Mouse (Mus musculus): ENCODE measurements at regions not wholly inside any gene's neighbourhood (a gene's known extent, or its start where the extent isn't known, plus 50 kb on each side); places are given as distances from the start of the nearest gene placed in this dataset.

DNA sequence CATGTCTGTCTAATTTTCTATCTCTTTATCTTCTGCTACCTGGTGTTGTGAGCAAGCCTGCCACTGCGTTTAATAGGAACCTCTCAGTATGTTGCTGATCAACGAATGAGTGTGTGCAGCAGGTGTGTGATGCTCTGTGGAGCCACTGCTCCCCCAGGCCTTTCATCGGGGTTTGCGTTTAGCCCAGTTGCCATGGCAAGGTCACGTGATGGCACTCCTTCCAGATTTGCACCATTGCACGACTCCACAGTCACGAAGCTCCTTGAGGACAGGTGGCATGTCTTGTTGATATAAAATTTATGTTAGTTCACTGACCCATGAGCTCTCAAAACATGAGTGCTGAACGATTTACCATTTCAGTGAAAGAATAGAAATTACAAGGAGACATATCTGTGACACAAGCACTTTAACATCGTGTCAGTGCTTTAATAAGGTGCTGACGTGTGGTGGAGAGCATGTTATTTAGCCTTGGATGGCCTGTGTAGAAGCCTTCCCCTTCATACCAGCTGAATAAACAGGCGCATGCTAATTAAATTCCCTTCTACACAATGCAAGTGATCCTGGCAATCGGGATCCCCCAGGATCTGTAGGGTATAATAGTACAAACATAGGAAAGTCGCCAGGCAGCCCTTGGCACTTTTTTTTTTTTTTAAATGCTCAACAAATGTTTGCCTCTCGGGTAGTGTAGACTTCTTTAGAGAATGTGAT lies 181.7 kb upstream of the Arrdc4 start:
- no peak overlapping the region for H3K9ac ChIP-seq (replicated peaks)
- no peak for ATAC-seq (ENCODE audit: low FRiP score, low read depth)
- no peak overlapping the region for H3K27ac ChIP-seq (replicated peaks)
- H3K4me2 ChIP-seq (replicated peaks), result no peak overlapping the region
- H3K4me1 ChIP-seq, result no peaks in the 10 kb centered on the region
- WGBS, result 74% methylated on average over 14 of the region's 14 CpGs
- no peaks in the 10 kb centered on the region for H3K36me3 ChIP-seq
- H3K4me3 ChIP-seq, result no peak overlapping the region
- no peaks in the 10 kb centered on the region for H3K27me3 ChIP-seq
- H3K9me3 ChIP-seq, result no peaks in the 10 kb centered on the region

DNA sequence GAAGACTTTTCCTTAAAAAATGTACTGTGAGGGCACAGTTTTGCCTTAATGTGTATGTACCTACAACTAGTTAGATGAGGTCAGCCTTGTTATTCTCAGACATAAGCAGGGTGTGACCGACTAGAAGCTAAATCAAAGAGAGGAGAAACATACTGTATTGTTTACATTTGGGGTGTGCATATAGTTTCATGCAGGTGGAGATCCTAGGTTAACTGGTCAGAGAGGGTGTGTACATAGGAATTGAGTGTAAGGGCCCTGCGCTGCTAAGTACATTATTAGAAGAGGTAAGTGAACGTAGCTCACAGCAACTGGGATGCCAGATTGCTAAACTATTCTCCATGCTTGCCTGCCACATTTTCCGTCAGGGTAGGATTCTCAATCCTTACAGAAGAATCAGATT lies 180.6 kb upstream of the Arrdc4 start:
- no peak overlapping the region for H3K4me2 ChIP-seq (replicated peaks)
- no peaks in the 10 kb centered on the region for H3K9me3 ChIP-seq
- no peak overlapping the region for H3K9ac ChIP-seq (replicated peaks)
- WGBS, result 90% methylated on average over 4 of the region's 4 CpGs
- no peaks in the 10 kb centered on the region for H3K27me3 ChIP-seq
- H3K36me3 ChIP-seq, result no peaks in the 10 kb centered on the region
- no peak overlapping the region for H3K4me3 ChIP-seq
- no peak overlapping the region for H3K27ac ChIP-seq (replicated peaks)
- H3K4me1 ChIP-seq, result no peaks in the 10 kb centered on the region
- no peak for ATAC-seq (ENCODE audit: low FRiP score, low read depth)

DNA sequence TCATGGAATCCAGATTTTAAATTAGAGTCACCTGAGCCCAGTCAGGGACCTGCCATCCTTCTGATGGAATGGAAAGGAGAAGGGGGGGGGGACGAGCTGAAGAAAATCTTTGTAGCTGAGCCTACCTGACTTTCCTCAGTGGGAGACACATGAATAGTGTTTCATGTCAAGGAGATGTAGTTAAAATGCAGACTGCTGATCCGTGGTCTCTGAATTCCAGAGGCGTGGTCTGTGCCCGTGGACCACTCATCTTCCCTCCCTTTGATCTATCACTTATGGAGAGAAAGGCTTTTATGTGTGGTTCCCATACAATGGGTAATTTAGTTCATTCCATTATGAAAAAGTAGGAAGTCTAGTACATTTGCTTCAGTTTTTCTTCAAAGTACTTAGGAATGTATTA lies 176.6 kb upstream of the Arrdc4 start:
- no peaks in the 10 kb centered on the region for H3K4me1 ChIP-seq
- H3K27ac ChIP-seq (replicated peaks), result no peak overlapping the region
- H3K4me2 ChIP-seq (replicated peaks), result no peak overlapping the region
- H3K9me3 ChIP-seq, result no peaks in the 10 kb centered on the region
- ATAC-seq (ENCODE audit: low FRiP score, low read depth), result no peak
- H3K9ac ChIP-seq (replicated peaks), result no peak overlapping the region
- WGBS, result 59% methylated on average over 4 of the region's 4 CpGs
- H3K36me3 ChIP-seq, result no peaks in the 10 kb centered on the region
- H3K4me3 ChIP-seq, result no peak overlapping the region
- no peaks in the 10 kb centered on the region for H3K27me3 ChIP-seq

DNA sequence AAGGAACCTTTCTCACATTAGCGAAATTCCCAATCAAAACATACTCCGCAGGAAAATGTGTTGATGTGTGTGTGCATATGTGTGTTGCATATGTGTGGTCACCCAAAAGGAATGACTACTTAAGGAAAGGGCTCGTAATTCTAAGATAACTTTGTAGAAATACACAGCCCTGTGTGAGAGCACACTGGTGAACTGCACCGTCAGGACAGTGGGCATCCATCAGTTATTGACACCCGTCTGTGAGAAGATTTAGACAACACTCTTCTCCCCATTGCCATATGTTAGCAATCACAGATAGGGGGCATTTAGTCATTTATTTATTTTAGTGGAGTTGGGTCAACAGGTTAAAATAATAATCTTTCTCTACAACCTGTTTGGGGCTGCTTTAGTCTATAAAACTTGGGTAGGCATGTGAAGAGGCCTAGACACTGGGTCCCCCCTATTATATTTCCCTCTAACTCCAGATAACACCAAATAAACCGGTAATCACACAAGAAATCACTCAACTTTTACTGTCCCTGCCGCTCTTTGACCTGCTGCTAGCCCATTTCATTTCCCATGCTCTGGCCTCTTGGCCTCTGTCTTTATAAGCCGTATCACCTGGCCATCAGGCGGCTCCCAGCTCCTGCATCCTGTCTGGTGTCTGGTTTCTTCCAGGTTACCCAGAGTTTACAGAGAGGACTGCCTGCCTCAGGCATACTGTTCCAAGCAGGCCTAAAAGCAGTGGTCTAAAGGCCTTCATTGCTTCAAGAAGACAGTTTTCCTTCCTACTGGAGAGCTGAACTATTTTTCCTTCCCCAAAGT lies 169.8 kb upstream of the Arrdc4 start:
- 79% methylated on average over 9 of the region's 9 CpGs for WGBS
- no peaks in the 10 kb centered on the region for H3K4me1 ChIP-seq
- no peak for ATAC-seq (ENCODE audit: low FRiP score, low read depth)

GRCm38 (mm10) chr7:68917876-68918200 lies 168.8 kb upstream of the Arrdc4 start:
- 49% methylated on average over 2 of the region's 2 CpGs for WGBS
- no peak for ATAC-seq (ENCODE audit: low FRiP score, low read depth)
- no peak overlapping the region for H3K9ac ChIP-seq (replicated peaks)
- no peaks in the 10 kb centered on the region for H3K27me3 ChIP-seq
- H3K36me3 ChIP-seq, result no peaks in the 10 kb centered on the region
- no peaks in the 10 kb centered on the region for H3K4me1 ChIP-seq
- no peak overlapping the region for H3K4me2 ChIP-seq (replicated peaks)
- no peak overlapping the region for H3K4me3 ChIP-seq
- H3K27ac ChIP-seq (replicated peaks), result no peak overlapping the region
- H3K9me3 ChIP-seq, result no peaks in the 10 kb centered on the region

More for the DNA sequence above, 169.8 kb upstream of the Arrdc4 start:
- no peaks in the 10 kb centered on the region for H3K9me3 ChIP-seq
- H3K4me3 ChIP-seq, result no peak overlapping the region
- no peak overlapping the region for H3K4me2 ChIP-seq (replicated peaks)
- no peak overlapping the region for H3K27ac ChIP-seq (replicated peaks)
- H3K36me3 ChIP-seq, result no peaks in the 10 kb centered on the region
- no peak overlapping the region for H3K9ac ChIP-seq (replicated peaks)
- no peaks in the 10 kb centered on the region for H3K27me3 ChIP-seq

DNA sequence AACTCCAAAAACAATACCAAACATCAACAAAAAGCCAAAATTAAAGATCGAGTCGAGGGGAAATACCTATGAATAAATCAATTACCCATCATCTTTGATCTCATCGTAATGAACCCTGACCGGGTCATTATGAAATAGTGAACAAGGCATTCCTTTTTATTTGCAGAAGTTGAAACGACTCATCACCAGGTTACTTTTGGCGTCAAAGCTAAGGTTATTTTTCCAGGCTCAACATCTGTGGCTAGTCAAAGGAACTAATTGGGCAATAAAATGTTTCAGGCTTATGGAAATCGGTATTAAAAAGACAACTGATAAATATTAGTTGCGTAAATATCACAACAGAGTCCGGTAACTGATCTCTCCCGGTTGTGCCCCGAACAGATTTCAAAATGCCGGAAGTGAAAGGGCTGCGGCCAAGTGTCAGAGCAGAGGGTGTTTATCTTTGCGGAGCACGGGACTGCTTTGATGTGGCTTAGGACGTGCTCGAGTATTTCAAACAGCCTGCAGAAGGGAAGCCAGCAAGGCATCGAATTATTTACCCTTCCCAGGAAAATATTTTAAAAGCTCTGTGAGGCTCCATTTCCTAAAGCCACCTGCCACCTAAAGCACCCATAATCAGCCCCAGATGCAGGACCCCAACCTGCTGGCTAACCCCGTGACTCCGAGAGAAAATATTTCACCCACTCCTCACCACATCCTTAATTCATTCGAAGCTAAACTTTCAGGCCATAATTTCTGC lies 168.3 kb upstream of the Arrdc4 start:
- H3K27ac ChIP-seq (replicated peaks), result no peak overlapping the region
- 59% methylated on average over 21 of the region's 21 CpGs for WGBS
- no peak overlapping the region for H3K9ac ChIP-seq (replicated peaks)
- H3K36me3 ChIP-seq, result no peaks in the 10 kb centered on the region
- H3K4me2 ChIP-seq (replicated peaks), result no peak overlapping the region
- H3K4me3 ChIP-seq, result no peak overlapping the region
- ATAC-seq (ENCODE audit: low FRiP score, low read depth), result no peak
- H3K4me1 ChIP-seq, result no peaks in the 10 kb centered on the region
- H3K9me3 ChIP-seq, result no peaks in the 10 kb centered on the region
- H3K27me3 ChIP-seq, result no peaks in the 10 kb centered on the region

- Histone ChIP-seq H3K9ac (replicated peaks) (no peak overlapping the region), H3K36me3 (no peaks in the 10 kb centered on the region), H3K4me3 (no peak overlapping the region), H3K9me3 (no peaks in the 10 kb centered on the region), H3K4me2 (replicated peaks) (no peak overlapping the region), H3K27me3 (no peaks in the 10 kb centered on the region), H3K27ac (replicated peaks) (no peak overlapping the region), H3K4me1 (no peaks in the 10 kb centered on the region)
- no peak for ATAC-seq (ENCODE audit: low FRiP score, low read depth)
- 93% methylated on average over 9 of the region's 9 CpGs for WGBS
Measured at GRCm38 (mm10) chr7:68915976-68916375, 166.9 kb upstream of the Arrdc4 start.

DNA sequence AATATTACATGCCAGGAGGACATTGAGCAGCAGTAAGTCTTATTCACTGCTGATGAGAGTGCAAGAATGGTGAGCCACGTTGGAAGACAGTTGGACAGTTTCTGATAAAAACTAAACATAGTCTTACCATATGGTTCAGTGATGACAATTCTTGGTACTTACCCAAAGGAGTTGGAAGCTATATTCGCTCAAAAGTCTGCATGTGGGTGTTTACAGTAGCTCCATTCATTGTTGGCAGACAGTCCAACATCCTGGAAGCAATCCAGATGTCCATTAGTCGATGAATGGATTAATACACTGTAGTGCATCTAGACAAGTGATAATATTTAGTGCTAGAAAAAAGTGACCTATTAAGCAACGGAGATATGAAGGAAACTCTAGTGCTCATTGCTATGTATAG lies 165.3 kb upstream of the Arrdc4 start:
- 88% methylated on average over 4 of the region's 4 CpGs for WGBS
- no peak overlapping the region for H3K4me3 ChIP-seq
- ATAC-seq (ENCODE audit: low FRiP score, low read depth), result no peak

GRCm38 (mm10) chr7:68911989-68912655 lies 163.1 kb upstream of the Arrdc4 start:
- Histone ChIP-seq H3K27ac (replicated peaks) (no peak overlapping the region), H3K4me2 (replicated peaks) (no peak overlapping the region), H3K4me1 (no peaks in the 10 kb centered on the region), H3K9me3 (no peaks in the 10 kb centered on the region), H3K9ac (replicated peaks) (no peak overlapping the region), H3K27me3 (no peaks in the 10 kb centered on the region), H3K36me3 (no peaks in the 10 kb centered on the region), H3K4me3 (no peak overlapping the region)
- no peak for ATAC-seq (ENCODE audit: low FRiP score, low read depth)
- whole genome bisulfite sequencing, result 86% methylated on average over 6 of the region's 6 CpGs

More for the DNA sequence above, 165.3 kb upstream of the Arrdc4 start:
- H3K27me3 ChIP-seq, result no peaks in the 10 kb centered on the region
- H3K4me2 ChIP-seq (replicated peaks), result no peak overlapping the region
- no peaks in the 10 kb centered on the region for H3K36me3 ChIP-seq
- H3K9ac ChIP-seq (replicated peaks), result no peak overlapping the region
- no peaks in the 10 kb centered on the region for H3K9me3 ChIP-seq
- no peak overlapping the region for H3K27ac ChIP-seq (replicated peaks)
- H3K4me1 ChIP-seq, result no peaks in the 10 kb centered on the region

DNA sequence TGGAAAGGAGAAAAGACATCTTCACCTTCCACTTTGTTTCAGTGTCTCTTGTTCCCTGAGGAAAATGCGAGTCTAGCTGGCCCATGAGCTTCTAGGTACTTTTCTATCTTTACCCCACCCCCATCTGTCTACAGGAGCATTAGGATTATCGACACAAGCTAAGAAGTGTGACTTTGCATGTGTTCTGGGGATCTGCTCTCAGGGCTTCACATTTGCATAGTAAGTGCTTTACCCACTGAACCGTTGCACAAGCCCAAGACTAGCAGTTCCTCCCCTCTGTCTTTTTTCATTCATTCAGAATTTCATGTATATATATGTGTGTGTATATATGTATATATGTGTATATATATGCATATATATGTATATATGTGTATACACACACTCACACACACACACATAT lies 162.5 kb upstream of the Arrdc4 start:
- Histone ChIP-seq H3K4me3 (no peak overlapping the region), H3K36me3 (no peaks in the 10 kb centered on the region), H3K9me3 (no peaks in the 10 kb centered on the region), H3K27me3 (no peaks in the 10 kb centered on the region), H3K27ac (replicated peaks) (no peak overlapping the region), H3K4me2 (replicated peaks) (no peak overlapping the region), H3K4me1 (no peaks in the 10 kb centered on the region), H3K9ac (replicated peaks) (no peak overlapping the region)
- 60% methylated on average over 3 of the region's 3 CpGs for WGBS
- no peak for ATAC-seq (ENCODE audit: low FRiP score, low read depth)

- H3K9ac ChIP-seq (replicated peaks), result no peak overlapping the region
- 91% methylated on average over 1 of the region's 1 CpGs for WGBS
- H3K4me3 ChIP-seq, result no peak overlapping the region
- no peak overlapping the region for H3K4me2 ChIP-seq (replicated peaks)
- H3K4me1 ChIP-seq, result no peaks in the 10 kb centered on the region
- no peak overlapping the region for H3K27ac ChIP-seq (replicated peaks)
- no peaks in the 10 kb centered on the region for H3K9me3 ChIP-seq
- H3K27me3 ChIP-seq, result no peaks in the 10 kb centered on the region
- no peaks in the 10 kb centered on the region for H3K36me3 ChIP-seq
- ATAC-seq (ENCODE audit: low FRiP score, low read depth), result no peak
Measured at GRCm38 (mm10) chr7:68909694-68910093, 160.7 kb upstream of the Arrdc4 start.

DNA sequence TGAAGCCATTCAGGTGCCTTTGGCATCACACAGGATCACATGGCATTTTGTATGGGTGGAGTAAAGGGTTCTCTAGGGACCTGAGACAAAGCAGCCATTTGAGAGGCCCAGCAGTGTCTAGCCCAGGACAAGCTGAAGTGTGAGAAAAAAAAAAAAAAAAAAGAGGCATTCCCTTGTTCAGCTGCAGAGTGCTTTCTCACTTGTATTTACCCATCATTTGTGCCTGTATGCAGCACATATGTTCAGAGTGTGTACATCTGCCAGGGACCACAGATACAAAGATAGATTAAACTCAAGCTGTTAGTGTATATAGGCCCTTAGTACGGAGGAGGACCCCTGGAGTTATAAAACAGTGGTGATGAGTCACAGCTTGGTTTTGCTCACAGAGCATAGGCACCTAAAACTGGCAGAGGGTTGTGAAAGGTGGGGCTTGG lies 159.4 kb upstream of the Arrdc4 start:
- Histone ChIP-seq H3K4me2 (replicated peaks) (no peak overlapping the region), H3K4me3 (no peak overlapping the region), H3K4me1 (no peaks in the 10 kb centered on the region), H3K27ac (replicated peaks) (no peak overlapping the region), H3K9me3 (no peaks in the 10 kb centered on the region), H3K9ac (replicated peaks) (no peak overlapping the region), H3K36me3 (no peaks in the 10 kb centered on the region), H3K27me3 (no peaks in the 10 kb centered on the region)
- ATAC-seq (ENCODE audit: low FRiP score, low read depth), result 0 out of 2 replicates have a peak, but pooled peaks have one; percentile 41
- 51% methylated on average over 1 of the region's 1 CpGs for WGBS

All from midbrain, embryonic 12.5 days (tissue).